Mouse (Mus musculus) embryonic facial prominence, embryonic 14.5 days (tissue): ENCODE measurements around the gene Dcakd. TPM values are rescaled to one million over a fixed set of nuclear protein-coding genes. Genes with fewer than 3 reads are reported as not detected.
A peak's percentile ranks its signal among the peaks of the same experiment; 100 is the strongest.

Experiments
- ATAC-seq: fragments of 200-750 bp; cut with Nextera tagmentation; 2 replicates; pipeline ENCODE4 v1.8.0; 2017; ENCODE audit warnings: low read depth, moderate number of reproducible peaks, moderate TSS enrichment
- DNase-seq: peaks from one replicate; pipeline ENCODE4 v3.0.0-alpha.2; 2015; ENCODE audit warnings: low spot score
- H3K27ac ChIP-seq: fragments of 300-500 bp; sonication (generic); replicated peaks from 2 replicates; pipeline ENCODE4 v1.5.1; 2014; ENCODE audit warnings: low read depth, mild to moderate bottlenecking, low read length, moderate library complexity
- H3K27me3 ChIP-seq: fragments of 300-500 bp; sonication (generic); replicated peaks from 2 replicates; pipeline ENCODE4 v1.6.1; 2014; ENCODE audit warnings: low read length; ENCODE audit not compliant: control insufficient read depth, insufficient read depth
- H3K36me3 ChIP-seq: fragments of 300-500 bp; sonication (generic); 2 replicates; pipeline ENCODE4 v1.6.1; 2014; ENCODE audit warnings: low read length, mixed read lengths; ENCODE audit not compliant: control insufficient read depth, insufficient read depth
- H3K4me1 ChIP-seq: fragments of 300-500 bp; sonication (generic); 2 replicates; pipeline ENCODE4 v1.6.1; 2014; ENCODE audit warnings: antibody characterized with exemption, low read length; ENCODE audit not compliant: control insufficient read depth, insufficient read depth
- H3K4me2 ChIP-seq: fragments of 300-500 bp; sonication (generic); 2 replicates; pipeline ENCODE4 v1.6.1; 2014; ENCODE audit warnings: low read depth, mild to moderate bottlenecking, low read length, moderate library complexity, mixed read lengths
- H3K4me3 ChIP-seq: fragments of 300-500 bp; sonication (generic); 2 replicates; pipeline ENCODE4 v1.5.1; 2014; ENCODE audit warnings: low read depth, mild to moderate bottlenecking, low read length
- H3K9ac ChIP-seq: fragments of 300-500 bp; sonication (generic); 2 replicates; pipeline ENCODE4 v1.6.1; 2014; ENCODE audit warnings: low read depth, mild to moderate bottlenecking, low read length, moderate library complexity, mixed read lengths
- H3K9me3 ChIP-seq: fragments of 300-500 bp; sonication (generic); 2 replicates; pipeline ENCODE4 v1.6.1; 2016; ENCODE audit warnings: low read length; ENCODE audit not compliant: control insufficient read depth
- WGBS: fragments of 180-500 bp; shearing (Covaris S2); extraction: QIAGEN DNeasy Blood & Tissue Kit; methylation state at CpG from one replicate; pipeline ENCODE4 v1.1.7; 2014; 5-methylcytosine and 5-hydroxymethylcytosine counted together
- microRNA-seq: library from miRNA; unstranded; fragments of <30 nt; microRNA quantifications from one replicate; pipeline ENCODE4, GENCODE M21; 2016; ENCODE audit warnings: borderline number of aligned reads
- polyA plus RNA-seq: library from polyadenylated mRNA; unstranded; fragments of >200 nt; fragmentation: Nextera tagmentation; extraction: Ambion mirVana; gene quantifications from 2 replicates; pipeline ENCODE4 v1.2.1, GENCODE M21; 2014

The Dcakd gene
- polyA plus RNA-seq, 1 experiment from 2014 or later = 138 TPM

DNA sequence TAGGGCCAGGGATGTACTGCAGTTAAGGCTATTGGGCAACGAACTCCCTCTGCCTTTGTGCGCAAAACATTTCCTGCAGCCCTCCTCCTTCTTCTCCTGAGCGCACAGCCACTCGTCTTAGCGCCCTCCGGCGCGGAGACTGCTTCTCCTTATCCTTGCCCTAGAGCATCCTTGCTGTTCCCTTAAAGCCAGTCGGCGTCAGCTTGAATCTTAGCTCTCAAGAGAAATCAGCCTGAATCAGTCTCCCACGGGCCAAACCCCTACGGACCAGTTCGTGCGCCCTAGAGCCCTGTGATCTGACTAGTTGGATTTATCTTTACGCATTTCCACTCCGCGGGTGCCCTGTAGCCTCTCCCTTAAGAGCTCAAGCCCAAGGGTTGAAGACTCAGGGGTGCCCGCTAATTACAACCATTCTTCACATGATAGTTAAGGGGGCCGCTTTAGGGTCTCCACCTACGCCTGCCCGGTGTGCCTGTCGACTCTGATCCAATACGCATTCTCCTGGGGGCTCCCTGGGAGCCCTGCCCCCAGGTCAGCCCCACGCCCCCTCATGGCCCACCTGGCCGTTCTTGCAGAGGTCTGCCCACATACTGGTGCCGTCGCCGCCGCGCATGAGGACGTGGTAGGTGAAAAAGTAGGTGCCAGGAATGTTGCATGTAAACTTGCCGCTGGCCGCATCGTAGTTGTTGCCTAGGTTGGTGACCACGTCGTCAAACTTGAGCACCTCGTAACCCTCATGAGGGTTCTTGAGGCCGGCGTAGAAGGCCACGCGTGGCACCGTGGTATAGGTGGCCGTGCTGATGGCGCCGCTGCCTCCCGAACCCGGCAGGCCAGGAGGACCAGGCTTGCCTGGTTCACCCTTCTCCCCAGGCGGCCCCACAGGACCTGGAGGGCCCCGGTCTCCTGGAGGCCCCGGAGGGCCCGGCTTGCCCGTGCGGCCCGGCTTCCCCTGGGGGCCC is 82.5 kb downstream of the Dcakd start:
- DNase-seq (peak; percentile 16), ATAC-seq (no peak)
- Histone ChIP-seq H3K4me3 (peak overlapping the region; percentile 43), H3K4me1 (peaks cover 21% of the 10 kb centered on the region), H3K36me3 (no peaks in the 10 kb centered on the region), H3K9me3 (no peaks in the 10 kb centered on the region), H3K27me3 (peaks cover 85% of the 10 kb centered on the region), H3K27ac (no peak overlapping the region), H3K9ac (peak overlapping the region; percentile 51), H3K4me2 (peak overlapping the region; percentile 67)
- 3% methylated on average over 50 of the region's 54 CpGs for WGBS

Small RNA genes lying within 50 kb of the gene (microRNA-seq; reads per million reads assigned to microRNA genes)
- not detected for gene Mir6931

Other genes starting within 250 kb of the Dcakd start
- gene Gjc1, start 208.6 kb downstream of the Dcakd start, polyA plus RNA-seq = 46.0 and 49.6 TPM in 2 replicates
- 0.79 and 1.3 TPM in 2 replicates for gene Higd1b, start 192.5 kb downstream of the Dcakd start, polyA plus RNA-seq
- gene Eftud2, start 147.3 kb downstream of the Dcakd start, polyA plus RNA-seq = 130 and 154 TPM in 2 replicates
- gene Ccdc103, start 147.1 kb downstream of the Dcakd start, polyA plus RNA-seq = 1.0 and 2.3 TPM in 2 replicates
- gene Fam187a, start 143.2 kb downstream of the Dcakd start, polyA plus RNA-seq = not detected in 2 replicates
- 0.31 and 0.45 TPM in 2 replicates for gene Gfap, start 127.4 kb downstream of the Dcakd start, polyA plus RNA-seq
- gene Kif18b, start 103.2 kb downstream of the Dcakd start, polyA plus RNA-seq = 6.6 and 7.0 TPM in 2 replicates
- gene C1ql1, start 81.6 kb downstream of the Dcakd start, polyA plus RNA-seq = 1.8 and 2.7 TPM in 2 replicates
- 55.5 and 60.0 TPM in 2 replicates for gene Nmt1, start 143 bp downstream of the Dcakd start, polyA plus RNA-seq
- gene Plcd3, start 73.3 kb upstream of the Dcakd start, polyA plus RNA-seq = 3.0 and 3.2 TPM in 2 replicates
- 15.0 and 21.4 TPM in 2 replicates for gene Acbd4, start 73.3 kb upstream of the Dcakd start, polyA plus RNA-seq
- gene Hexim1, start 87.9 kb upstream of the Dcakd start, polyA plus RNA-seq = 7.3 and 8.9 TPM in 2 replicates
- gene Hexim2, start 104.1 kb upstream of the Dcakd start, polyA plus RNA-seq = 6.8 and 9.5 TPM in 2 replicates
- 3.3 and 3.5 TPM in 2 replicates for gene Fmnl1, start 142.8 kb upstream of the Dcakd start, polyA plus RNA-seq
- 1.0 and 1.6 TPM in 2 replicates for gene 1700023F06Rik, start 180.2 kb upstream of the Dcakd start, polyA plus RNA-seq
- not detected in 2 replicates for gene Spata32, start 190.1 kb upstream of the Dcakd start, polyA plus RNA-seq
- 4.6 and 5.1 TPM in 2 replicates for gene Map3k14, start 239.1 kb upstream of the Dcakd start, polyA plus RNA-seq